Mouse (Mus musculus) lung, adult 2 months (tissue): Measurements from ENCODE around the gene Adgrg1.

ENCODE experiments used
- CTCF ChIP-seq: fragments of 200-500 bp; IDR thresholded peaks from 2 replicates; pipeline ENCODE4 v1.5.1; 2011; ENCODE audit warnings: mild to moderate bottlenecking, low read length, control low read depth; ENCODE audit not compliant: insufficient read depth
- POLR2A ChIP-seq: fragments of 200-500 bp; IDR thresholded peaks from 2 replicates; pipeline ENCODE4 v1.6.1; 2011; ENCODE audit warnings: low read depth, mild to moderate bottlenecking, control low read depth, low read length, borderline replicate concordance; ENCODE audit errors: extremely low read depth

DNA sequence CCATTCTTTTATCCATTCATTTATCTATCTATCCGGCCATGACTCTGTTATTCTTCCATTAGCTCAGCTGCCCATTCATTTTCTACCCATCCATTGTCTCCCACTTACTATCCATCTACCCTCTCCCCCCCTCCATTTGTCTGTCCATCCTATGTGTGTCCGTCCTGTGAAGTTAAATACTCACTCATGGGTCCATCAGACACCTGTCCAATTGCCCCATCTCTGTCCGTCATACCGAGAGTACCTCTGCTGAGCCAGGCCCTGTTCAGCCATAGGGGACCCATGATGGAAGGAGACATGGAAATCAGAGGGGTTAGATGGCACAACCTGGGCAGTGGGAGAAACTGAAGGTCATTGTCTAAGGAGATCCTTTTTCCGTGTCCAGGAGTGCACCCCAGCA, 24.1 kb upstream of the Adgrg1 start:
- TF ChIP-seq POLR2A: no peak
- TF ChIP-seq CTCF: no peak
